Mouse (Mus musculus): ENCODE data around the gene Ccdc124. TPM values are rescaled to one million over a fixed set of nuclear protein-coding genes. Genes with fewer than 3 reads are reported as not detected.
A peak's percentile ranks its signal among the peaks of the same experiment; 100 is the strongest.
"Not testable (repeated sequence)": the region's sequence is repeated elsewhere in the genome, so short reads cannot be mapped to it uniquely, and the experiment has no call there.

The Ccdc124 gene
- polyA plus RNA-seq, 1 experiment from 2014 or later = 167 TPM

DNA sequence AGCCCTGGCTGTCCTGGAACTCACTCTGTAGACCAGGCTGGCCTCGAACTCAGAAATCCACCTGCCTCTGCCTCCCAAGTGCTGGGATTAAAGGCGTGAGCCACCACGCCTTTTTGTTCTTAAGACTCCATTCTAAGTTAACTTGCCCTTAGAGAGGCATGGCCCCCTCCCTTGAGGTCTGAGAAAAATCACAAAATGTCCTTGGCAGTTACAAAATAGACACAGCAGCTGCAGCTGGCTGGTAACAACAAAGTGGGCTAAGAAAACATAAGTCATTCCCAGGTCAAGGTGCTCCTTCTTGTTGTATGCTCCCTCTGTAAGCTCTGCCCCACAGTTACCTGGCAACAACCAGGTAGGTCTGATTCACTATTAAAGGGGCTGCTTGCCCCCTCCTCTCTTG is 51.1 kb downstream of the Ccdc124 start:
- H3K9ac ChIP-seq (replicated peaks; ENCODE audit: low read depth, low read length); H3K4me2 ChIP-seq (ENCODE audit: low read length); ATAC-seq; H3K27me3 ChIP-seq (replicated peaks; ENCODE audit: control insufficient read depth, insufficient read depth, low read length); H3K27ac ChIP-seq (ENCODE audit: low read length); H3K4me3 ChIP-seq (replicated peaks; ENCODE audit: low read length); H3K4me1 ChIP-seq (replicated peaks; ENCODE audit: control insufficient read depth, insufficient read depth, low read length); H3K36me3 ChIP-seq (ENCODE audit: control insufficient read depth, insufficient read depth): not testable (repeated sequence)
- H3K9me3 ChIP-seq (ENCODE audit: control insufficient read depth, low read length) = peaks cover 16% of the 10 kb centered on the region; the same call in 1 of the 2 replicates
- WGBS = 80% methylated on average over 3 of the region's 3 CpGs

DNA sequence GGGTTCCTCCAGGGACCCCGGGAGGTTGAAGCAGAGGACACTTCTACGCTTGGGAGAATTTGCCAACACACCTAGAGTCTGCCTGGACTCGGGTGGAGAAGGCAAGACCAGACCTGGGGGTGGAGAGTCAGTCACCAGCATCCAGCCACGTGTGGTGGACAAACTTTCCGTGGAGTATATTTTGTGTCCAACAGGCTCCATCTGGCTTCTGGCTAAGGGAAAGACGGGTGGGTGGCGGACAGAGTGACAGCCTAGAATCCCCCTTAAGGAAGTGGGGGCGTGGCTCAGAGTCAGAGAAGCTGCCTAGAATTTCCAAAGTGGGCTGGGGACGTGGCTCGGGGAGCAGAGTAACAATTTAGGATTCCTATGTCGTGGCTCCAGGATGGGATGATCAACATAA is 51.7 kb downstream of the Ccdc124 start:
- H3K9ac ChIP-seq (replicated peaks; ENCODE audit: low read depth, low read length) = no peak overlapping the region
- peaks cover 12% of the 10 kb centered on the region for H3K27me3 ChIP-seq (replicated peaks; ENCODE audit: control insufficient read depth, insufficient read depth, low read length)
- no peak for ATAC-seq
- no peak overlapping the region for H3K27ac ChIP-seq (ENCODE audit: low read length)
- no peaks in the 10 kb centered on the region for H3K4me1 ChIP-seq (replicated peaks; ENCODE audit: control insufficient read depth, insufficient read depth, low read length)
- H3K4me3 ChIP-seq (replicated peaks; ENCODE audit: low read length) = no peak overlapping the region
- 43% methylated on average over 11 of the region's 11 CpGs for WGBS
- peaks cover 16% of the 10 kb centered on the region; the same call in 1 of the 2 replicates for H3K9me3 ChIP-seq (ENCODE audit: control insufficient read depth, low read length)
- H3K36me3 ChIP-seq (ENCODE audit: control insufficient read depth, insufficient read depth) = no peaks in the 10 kb centered on the region
- H3K4me2 ChIP-seq (ENCODE audit: low read length) = no peak overlapping the region

DNA sequence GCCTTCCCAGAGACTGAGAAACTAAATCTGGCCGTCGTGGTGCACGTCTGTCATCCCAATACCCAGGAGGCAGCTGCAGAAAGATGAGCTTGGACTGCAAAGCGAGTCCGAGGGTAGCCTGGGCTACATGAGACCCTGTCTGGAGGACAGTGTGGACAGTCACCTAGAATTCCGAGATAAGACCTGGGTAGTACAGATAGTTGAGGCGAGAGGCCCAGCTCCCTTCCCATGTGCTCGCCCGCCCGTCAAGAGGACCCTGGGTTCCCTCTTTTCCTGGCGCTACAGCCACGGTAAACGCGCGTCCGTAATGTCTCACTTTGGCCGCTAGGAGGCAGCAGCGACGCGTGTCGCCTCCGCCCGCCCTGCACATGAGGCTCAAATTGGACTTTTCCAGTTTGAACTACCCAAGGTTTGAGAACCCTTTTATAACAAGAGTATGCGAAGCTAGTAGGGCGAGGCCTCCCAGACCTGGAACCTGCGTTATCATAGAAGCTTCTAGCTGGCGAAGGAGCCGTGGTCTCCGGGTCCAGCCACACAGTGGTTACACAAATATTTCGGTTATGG is 52.3 kb downstream of the Ccdc124 start:
- Histone ChIP-seq H3K4me3 (replicated peaks; ENCODE audit: low read length) (no peak overlapping the region), H3K9ac (replicated peaks; ENCODE audit: low read depth, low read length) (no peak overlapping the region), H3K9me3 (ENCODE audit: control insufficient read depth, low read length) (peaks cover 16% of the 10 kb centered on the region; the same call in 1 of the 2 replicates), H3K4me1 (replicated peaks; ENCODE audit: control insufficient read depth, insufficient read depth, low read length) (peaks cover 2% of the 10 kb centered on the region; the same call in 1 of the 2 replicates), H3K36me3 (ENCODE audit: control insufficient read depth, insufficient read depth) (no peaks in the 10 kb centered on the region), H3K4me2 (ENCODE audit: low read length) (no peak overlapping the region), H3K27me3 (replicated peaks; ENCODE audit: control insufficient read depth, insufficient read depth, low read length) (peaks cover 16% of the 10 kb centered on the region), H3K27ac (ENCODE audit: low read length) (no peak overlapping the region)
- WGBS = 16% methylated on average over 30 of the region's 30 CpGs
- ATAC-seq = peak; percentile 43

DNA sequence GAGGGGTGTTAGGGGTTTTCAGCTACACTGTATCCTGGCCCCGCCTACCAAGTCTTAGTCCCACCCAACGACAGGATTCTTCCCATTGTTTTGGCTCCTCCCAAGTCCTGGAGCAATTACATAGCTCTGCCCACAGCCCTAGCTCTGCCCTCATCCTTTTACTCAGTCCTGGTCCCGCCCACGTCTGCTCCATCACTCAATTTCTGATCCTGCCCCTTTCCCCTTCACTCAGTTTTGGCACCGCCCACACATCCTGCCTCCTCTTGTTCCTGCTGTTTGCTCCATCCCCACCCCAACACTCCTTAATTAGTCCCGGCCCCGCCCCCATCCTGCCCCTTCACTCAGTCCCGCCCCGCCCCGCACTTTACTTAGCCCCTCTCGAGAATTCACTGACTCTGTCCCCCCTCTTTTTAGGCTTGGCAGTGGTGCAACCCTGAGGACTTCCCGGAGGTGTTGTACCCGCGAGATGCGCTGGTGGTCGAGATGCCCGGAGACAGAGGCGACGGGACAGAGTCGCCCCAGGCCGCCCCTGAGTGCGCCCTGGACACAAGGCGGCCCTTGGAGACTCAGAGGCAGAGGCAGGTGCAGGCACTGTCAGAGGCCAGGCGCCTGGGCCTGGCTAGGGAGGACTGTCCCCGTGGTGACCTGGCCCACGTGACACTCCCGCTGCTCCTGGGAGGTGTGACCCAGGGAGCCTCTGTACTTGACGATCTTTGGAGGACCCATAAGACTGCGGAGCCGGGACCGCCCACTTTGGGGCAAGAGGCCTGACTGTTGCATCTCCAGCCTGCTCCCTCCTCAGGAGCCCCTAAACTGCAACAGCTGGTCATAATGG is 53.4 kb downstream of the Ccdc124 start:
- Histone ChIP-seq H3K27me3 (replicated peaks; ENCODE audit: control insufficient read depth, insufficient read depth, low read length) (peaks cover 19% of the 10 kb centered on the region), H3K9me3 (ENCODE audit: control insufficient read depth, low read length) (peaks cover 16% of the 10 kb centered on the region; the same call in 1 of the 2 replicates), H3K4me1 (replicated peaks; ENCODE audit: control insufficient read depth, insufficient read depth, low read length) (peaks cover 2% of the 10 kb centered on the region; the same call in 1 of the 2 replicates), H3K9ac (replicated peaks; ENCODE audit: low read depth, low read length) (no peak overlapping the region), H3K36me3 (ENCODE audit: control insufficient read depth, insufficient read depth) (no peaks in the 10 kb centered on the region), H3K27ac (ENCODE audit: low read length) (no peak overlapping the region), H3K4me2 (ENCODE audit: low read length) (no peak overlapping the region), H3K4me3 (replicated peaks; ENCODE audit: low read length) (no peak overlapping the region)
- 3% methylated on average over 31 of the region's 31 CpGs for WGBS
- peak; percentile 71 for ATAC-seq

Small RNAs within 50 kb of the gene (microRNA-seq; reads per million reads assigned to microRNA genes)
- 1.0 reads per million for gene Mir7067

Other genes starting within 250 kb of the Ccdc124 start
- 0.20 TPM in 1 of 2 replicates, not detected in the other for gene Gdf15, start 241.5 kb downstream of the Ccdc124 start, polyA plus RNA-seq (2015; fragmentation: Nextera tagmentation; extraction: Ambion mirVana)
- gene Pgpep1, start 213.5 kb downstream of the Ccdc124 start, polyA plus RNA-seq (2015; fragmentation: Nextera tagmentation; extraction: Ambion mirVana) = 60.3 and 65.7 TPM in 2 replicates
- 166 and 168 TPM in 2 replicates for gene Lsm4, start 200.7 kb downstream of the Ccdc124 start, polyA plus RNA-seq (2015; fragmentation: Nextera tagmentation; extraction: Ambion mirVana)
- gene Jund, start 175.0 kb downstream of the Ccdc124 start, polyA plus RNA-seq (2015; fragmentation: Nextera tagmentation; extraction: Ambion mirVana) = 54.6 and 57.7 TPM in 2 replicates
- gene Iqcn, start 170.5 kb downstream of the Ccdc124 start, polyA plus RNA-seq (2015; fragmentation: Nextera tagmentation; extraction: Ambion mirVana) = 0.11 and 0.14 TPM in 2 replicates
- gene Gm3336, start 155.4 kb downstream of the Ccdc124 start, polyA plus RNA-seq (2015; fragmentation: Nextera tagmentation; extraction: Ambion mirVana) = not detected in 2 replicates
- gene Pde4c, start 150.2 kb downstream of the Ccdc124 start, polyA plus RNA-seq (2015; fragmentation: Nextera tagmentation; extraction: Ambion mirVana) = 0.12 and 0.54 TPM in 2 replicates
- 350 and 395 TPM in 2 replicates for gene Rab3a, start 119.3 kb downstream of the Ccdc124 start, polyA plus RNA-seq (2015; fragmentation: Nextera tagmentation; extraction: Ambion mirVana)
- gene Mpv17l2, start 113.0 kb downstream of the Ccdc124 start, polyA plus RNA-seq (2015; fragmentation: Nextera tagmentation; extraction: Ambion mirVana) = 49.3 and 49.8 TPM in 2 replicates
- 145 and 149 TPM in 2 replicates for gene Pik3r2, start 97.2 kb downstream of the Ccdc124 start, polyA plus RNA-seq (2015; fragmentation: Nextera tagmentation; extraction: Ambion mirVana)
- gene Mast3, start 68.9 kb downstream of the Ccdc124 start, polyA plus RNA-seq (2015; fragmentation: Nextera tagmentation; extraction: Ambion mirVana) = 22.5 and 30.8 TPM in 2 replicates
- gene Il12rb1, start 65.5 kb downstream of the Ccdc124 start, polyA plus RNA-seq (2015; fragmentation: Nextera tagmentation; extraction: Ambion mirVana) = 0.08 and 0.09 TPM in 2 replicates
- 7.4 and 8.3 TPM in 2 replicates for gene Arrdc2, start 34.2 kb downstream of the Ccdc124 start, polyA plus RNA-seq (2015; fragmentation: Nextera tagmentation; extraction: Ambion mirVana)
- 11.2 and 13.4 TPM in 2 replicates for gene Kcnn1, start 10.7 kb downstream of the Ccdc124 start, polyA plus RNA-seq (2015; fragmentation: Nextera tagmentation; extraction: Ambion mirVana)
- 1.6 and 1.9 TPM in 2 replicates for gene Slc5a5, start 18.8 kb upstream of the Ccdc124 start, polyA plus RNA-seq (2015; fragmentation: Nextera tagmentation; extraction: Ambion mirVana)
- 2,480 and 2,641 TPM in 2 replicates for gene Rpl18a, start 23.5 kb upstream of the Ccdc124 start, polyA plus RNA-seq (2015; fragmentation: Nextera tagmentation; extraction: Ambion mirVana)
- gene Map1s, start 32.0 kb upstream of the Ccdc124 start, polyA plus RNA-seq (2015; fragmentation: Nextera tagmentation; extraction: Ambion mirVana) = 63.5 and 67.7 TPM in 2 replicates

Data from forebrain, embryonic 16.5 days (tissue).